Mouse (Mus musculus): Measurements from ENCODE around the gene Gm3402.

DNA sequence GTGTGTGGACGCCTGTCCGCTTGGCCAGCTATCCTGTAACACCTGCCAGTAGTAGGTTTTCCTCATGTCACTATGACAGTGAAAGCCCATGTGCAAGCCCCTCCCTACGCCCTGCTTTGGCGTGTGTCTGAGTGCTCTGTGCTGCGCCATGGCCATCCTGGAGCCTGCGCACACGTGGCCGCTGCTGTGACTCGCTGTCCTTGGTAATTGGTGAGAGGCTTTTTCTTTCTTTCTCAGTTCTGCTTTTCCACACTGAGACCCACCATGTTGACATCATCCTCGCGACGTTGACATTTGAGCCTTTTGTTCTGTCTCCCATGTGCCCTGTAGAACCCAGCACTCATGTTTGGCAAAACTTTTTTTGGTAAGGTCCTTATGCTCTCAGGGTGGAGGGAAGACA, 42.1 kb upstream of the Gm3402 start:
- TF ChIP-seq CTCF (conservative IDR thresholded peaks at IDR 0.05; ENCODE audit: insufficient read depth, insufficient read length, low read depth, low read length) (no peak), POLR2A (IDR thresholded peaks at IDR 0.05; ENCODE audit: low read depth, low read length) (no peak)
